Mouse (Mus musculus) small intestine, adult 2 months (tissue): ENCODE measurements around the gene Dync1i1. TPM values are rescaled to one million over a fixed set of nuclear protein-coding genes. Genes with fewer than 3 reads are reported as not detected.

Experiments
- H3K27ac ChIP-seq: fragments of 200-500 bp; 2 replicates; pipeline ENCODE4 v1.5.1; 2012; ENCODE audit warnings: low read depth, low read length, control low read depth, inconsistent platforms; ENCODE audit not compliant: insufficient read depth
- H3K27me3 ChIP-seq: fragments of 200-500 bp; 2 replicates; pipeline ENCODE4 v1.6.1; 2012; ENCODE audit warnings: mild to moderate bottlenecking, moderate library complexity, low read length, inconsistent platforms; ENCODE audit not compliant: control insufficient read depth, insufficient read depth
- H3K36me3 ChIP-seq: fragments of 200-500 bp; 2 replicates; pipeline ENCODE4 v1.6.1; 2012; ENCODE audit warnings: mild to moderate bottlenecking, low read length, control low read depth, inconsistent platforms; ENCODE audit not compliant: control insufficient read depth, insufficient read depth
- H3K4me1 ChIP-seq: fragments of 200-500 bp; 2 replicates; pipeline ENCODE4 v1.6.1; 2012; ENCODE audit warnings: low read length, inconsistent platforms, mixed read lengths; ENCODE audit not compliant: control insufficient read depth, insufficient read depth, insufficient read length
- H3K4me3 ChIP-seq: fragments of 200-500 bp; 2 replicates; pipeline ENCODE4 v1.5.1; 2012; ENCODE audit warnings: low read depth, mild to moderate bottlenecking, control low read depth, inconsistent platforms, low read length, moderate library complexity
- CTCF ChIP-seq: fragments of 200-500 bp; IDR thresholded peaks from 2 replicates; pipeline ENCODE4 v1.5.1; 2012; ENCODE audit warnings: low read depth, mild to moderate bottlenecking, control low read depth, inconsistent platforms, low read length, moderate library complexity, mixed read lengths; ENCODE audit not compliant: insufficient replicate concordance, insufficient read length; ENCODE audit errors: extremely low read depth
- POLR2A ChIP-seq: fragments of 200-500 bp; IDR thresholded peaks from 2 replicates; pipeline ENCODE4 v1.6.1; 2012; ENCODE audit warnings: low read depth, mild to moderate bottlenecking, control low read depth, inconsistent platforms, low read length, moderate library complexity
- WGBS: fragments of 180-500 bp; shearing (Covaris S2); methylation state at CpG from one replicate; pipeline ENCODE4 v1.1.7; 2018; 5-methylcytosine and 5-hydroxymethylcytosine counted together
- polyA plus RNA-seq: library from polyadenylated mRNA; depleted of rRNA; stranded (reverse); fragments of >200 nt; gene quantifications from 2 replicates; pipeline ENCODE4 v1.2.3, GENCODE M21; 2012

Dync1i1 gene
- polyA plus RNA-seq, 1 experiment: 0.25 TPM

DNA sequence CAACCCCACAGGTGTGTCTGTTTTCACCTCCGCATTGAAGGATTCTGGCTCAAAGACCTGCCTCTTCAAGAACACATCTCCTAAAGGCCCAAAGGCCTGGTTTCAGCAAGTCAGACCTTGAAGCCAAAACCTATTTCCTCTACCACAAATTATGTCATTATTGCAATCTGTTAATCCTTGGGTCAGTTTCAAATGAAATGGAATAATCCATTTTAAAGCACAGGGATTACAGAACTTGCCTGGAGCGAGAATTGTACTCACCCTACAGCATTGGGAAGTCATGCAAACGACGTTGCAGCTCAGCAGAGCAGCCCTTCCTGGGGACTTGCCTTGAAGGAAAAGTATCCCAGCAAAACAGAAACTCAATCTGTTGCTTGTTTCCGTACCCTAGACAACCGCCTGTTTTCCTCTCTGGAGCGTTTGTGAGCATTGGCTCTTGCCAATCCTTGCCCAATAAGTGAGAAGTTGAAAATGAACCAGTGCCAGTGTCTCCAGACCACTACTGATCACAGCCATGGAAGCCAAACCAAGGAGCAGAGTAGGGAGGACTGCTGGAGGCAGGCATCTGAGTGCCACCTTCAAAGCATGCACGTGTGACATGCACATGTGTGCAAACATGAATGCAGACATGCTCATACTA lies 241.5 kb downstream of the Dync1i1 start:
- Histone ChIP-seq H3K4me1 (no peaks in the 10 kb centered on the region), H3K27ac (no peak overlapping the region), H3K36me3 (no peaks in the 10 kb centered on the region), H3K27me3 (no peaks in the 10 kb centered on the region), H3K4me3 (no peak overlapping the region)
- TF ChIP-seq POLR2A (no peak), CTCF (no peak)
- 84% methylated on average over 8 of the region's 8 CpGs for WGBS

DNA sequence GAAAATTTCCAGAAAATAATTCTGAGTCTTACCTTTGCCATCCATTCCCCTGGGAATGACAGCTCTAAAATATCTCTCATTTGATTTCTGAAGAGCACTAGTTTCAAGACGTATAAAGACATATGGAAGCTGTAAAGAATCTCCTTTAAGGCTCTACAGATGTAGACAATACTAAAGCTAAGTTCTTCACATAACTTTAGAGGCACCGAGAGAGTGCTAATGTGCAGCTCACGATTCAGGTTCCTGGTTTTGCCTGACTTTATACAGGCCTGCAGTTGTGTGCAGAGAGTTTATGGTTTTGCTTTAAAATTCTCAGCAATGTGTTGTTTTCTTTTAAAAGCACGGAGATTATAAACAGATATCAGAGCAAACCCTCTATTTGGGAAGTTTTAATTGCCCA lies 242.1 kb downstream of the Dync1i1 start:
- TF ChIP-seq POLR2A (no peak), CTCF (no peak)
- H3K36me3 ChIP-seq: no peaks in the 10 kb centered on the region
- H3K4me1 ChIP-seq: no peaks in the 10 kb centered on the region
- H3K27me3 ChIP-seq: no peaks in the 10 kb centered on the region
- WGBS: 66% methylated on average over 4 of the region's 4 CpGs
- no peak overlapping the region for H3K27ac ChIP-seq
- H3K4me3 ChIP-seq: no peak overlapping the region

DNA sequence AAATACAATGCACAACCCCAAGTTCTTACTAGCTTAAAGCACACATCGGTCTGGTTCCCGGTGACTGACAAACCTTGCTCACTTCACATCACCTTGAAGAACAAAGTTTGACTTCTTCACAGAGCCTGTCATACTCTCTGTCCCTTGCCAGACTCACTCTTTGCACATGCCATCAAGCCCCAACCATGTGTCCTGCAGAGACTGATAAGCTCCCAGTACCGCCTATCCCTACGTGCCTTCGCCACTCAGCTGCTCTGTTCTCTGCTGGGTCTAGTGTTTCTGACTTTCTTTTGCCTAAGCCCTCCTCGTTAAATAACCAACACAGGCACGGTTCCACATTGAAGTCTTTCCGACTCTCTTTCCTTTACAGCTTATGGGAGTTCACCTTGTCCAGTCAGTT lies 244.2 kb downstream of the Dync1i1 start:
- Histone ChIP-seq H3K36me3 (no peaks in the 10 kb centered on the region), H3K4me1 (no peaks in the 10 kb centered on the region), H3K27ac (no peak overlapping the region), H3K4me3 (no peak overlapping the region), H3K27me3 (no peaks in the 10 kb centered on the region)
- WGBS: 86% methylated on average over 8 of the region's 8 CpGs
- TF ChIP-seq POLR2A (no peak), CTCF (no peak)

DNA sequence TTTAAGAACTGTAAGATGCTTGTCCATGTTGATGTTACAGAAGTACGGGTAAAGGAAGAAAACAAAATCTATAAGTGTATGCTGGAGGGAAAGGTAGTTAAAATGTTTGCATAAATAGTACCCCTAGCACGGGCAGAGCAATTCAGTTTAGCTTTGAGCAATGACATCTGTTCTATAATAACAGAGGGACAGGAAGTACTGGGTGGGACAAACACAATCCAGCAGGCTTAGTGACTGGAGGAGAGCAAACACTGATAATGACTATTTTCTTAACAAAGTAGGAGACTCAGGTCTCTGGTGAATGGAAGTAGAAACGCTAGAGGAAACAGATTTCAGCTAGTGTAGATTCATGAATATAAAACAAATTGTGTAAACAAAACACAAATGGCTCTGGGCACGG lies 250.8 kb downstream of the Dync1i1 start:
- Histone ChIP-seq H3K27ac (no peak overlapping the region), H3K4me3 (no peak overlapping the region), H3K36me3 (no peaks in the 10 kb centered on the region), H3K4me1 (no peaks in the 10 kb centered on the region), H3K27me3 (no peaks in the 10 kb centered on the region)
- WGBS: 26% methylated on average over 4 of the region's 4 CpGs
- TF ChIP-seq POLR2A (no peak), CTCF (no peak)

DNA sequence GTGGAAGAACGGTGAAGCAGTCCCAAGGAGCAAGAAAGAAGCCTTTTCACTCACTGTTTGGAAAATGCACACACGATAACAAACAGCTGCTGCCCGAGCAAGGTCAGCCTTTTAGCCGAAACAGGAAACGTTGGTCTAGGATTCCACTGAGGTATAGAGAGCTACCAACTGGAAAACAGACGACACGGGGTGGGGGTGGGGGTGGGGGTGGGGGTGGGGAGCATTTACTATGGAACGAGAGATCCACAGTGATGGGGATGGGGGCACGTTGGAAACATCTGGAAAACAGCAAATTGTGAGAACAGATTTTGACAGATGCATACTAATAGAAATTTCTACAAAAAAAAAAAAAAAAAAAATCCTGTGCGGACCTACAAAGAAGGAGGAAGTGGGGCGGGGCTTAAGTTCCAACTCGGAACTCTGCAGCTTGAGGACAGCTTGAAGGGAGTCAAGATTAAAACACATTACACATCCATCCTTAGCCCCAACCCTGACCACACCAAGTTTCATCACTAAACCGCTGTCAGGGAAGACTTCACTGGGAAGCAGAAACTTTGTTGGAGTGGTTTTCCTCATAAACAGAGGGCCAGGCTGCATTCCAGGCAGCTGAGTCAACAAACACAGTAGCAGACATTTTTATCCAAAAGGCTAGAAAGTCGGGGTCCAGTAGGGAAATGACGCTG lies 251.9 kb downstream of the Dync1i1 start:
- TF ChIP-seq POLR2A (no peak), CTCF (no peak)
- Histone ChIP-seq H3K27ac (no peak overlapping the region), H3K4me1 (no peaks in the 10 kb centered on the region), H3K36me3 (no peaks in the 10 kb centered on the region), H3K27me3 (no peaks in the 10 kb centered on the region), H3K4me3 (no peak overlapping the region)
- 53% methylated on average over 15 of the region's 15 CpGs for WGBS

- 80% methylated on average over 6 of the region's 6 CpGs for WGBS
- H3K36me3 ChIP-seq: no peaks in the 10 kb centered on the region
- no peak overlapping the region for H3K4me3 ChIP-seq
- no peak for TF ChIP-seq CTCF
- TF ChIP-seq POLR2A: no peak
- H3K27me3 ChIP-seq: no peaks in the 10 kb centered on the region
- H3K27ac ChIP-seq: no peak overlapping the region
- H3K4me1 ChIP-seq: peaks cover 7% of the 10 kb centered on the region; the same call in 1 of the 2 replicates
These were observed 265.8 kb downstream of the Dync1i1 start for GRCm38 (mm10) chr6:5991243-5991642.
